Mouse (Mus musculus): ENCODE results near the gene Mpv17l2.
A peak's percentile ranks its signal among the peaks of the same experiment; 100 is the strongest.

Mpv17l2 gene

GRCm38 (mm10) chr8:70721601-70722000 is 39.1 kb downstream of the Mpv17l2 start:
- no peak for DNase-seq (ENCODE audit: low spot score in 2 of 2)

- DNase-seq (ENCODE audit: low spot score in 2 of 2), result peak; percentile 82 to 86
These were observed 40.0 kb downstream of the Mpv17l2 start for GRCm38 (mm10) chr8:70720739-70721138.

GRCm38 (mm10) chr8:70719796-70720270 is 40.9 kb downstream of the Mpv17l2 start:
- DNase-seq (ENCODE audit: low spot score in 2 of 2), result no peak

- DNase-seq (ENCODE audit: low spot score in 2 of 2), result peak in 1 of 2 experiments; percentile 62
These were observed 42.4 kb downstream of the Mpv17l2 start, which contains the start of gene Gm3336 for GRCm38 (mm10) chr8:70718297-70718696. Gm3336 (plus strand) TSS chr8:70718543.

GRCm38 (mm10) chr8:70716521-70717400 is 44.0 kb downstream of the Mpv17l2 start:
- DNase-seq (ENCODE audit: low spot score in 2 of 2), result no peak

GRCm38 (mm10) chr8:70715086-70715485 is 45.7 kb downstream of the Mpv17l2 start:
- DNase-seq (ENCODE audit: low spot score in 2 of 2), result no peak

- no peak for DNase-seq (ENCODE audit: low spot score in 2 of 2)
These were observed 46.8 kb downstream of the Mpv17l2 start for GRCm38 (mm10) chr8:70713991-70714390.

GRCm38 (mm10) chr8:70711041-70711440 is 49.7 kb downstream of the Mpv17l2 start:
- no peak for DNase-seq (ENCODE audit: low spot score in 2 of 2)

- no peak for DNase-seq (ENCODE audit: low spot score in 2 of 2)
These were observed 50.5 kb downstream of the Mpv17l2 start for GRCm38 (mm10) chr8:70710296-70710695.

- no peak for DNase-seq (ENCODE audit: low spot score in 2 of 2)
These were observed 51.0 kb downstream of the Mpv17l2 start for GRCm38 (mm10) chr8:70709794-70710193.

Data from cerebellum, postnatal 4 days (tissue).